Mouse (Mus musculus): ENCODE results near the gene Igfbp1.

DNA sequence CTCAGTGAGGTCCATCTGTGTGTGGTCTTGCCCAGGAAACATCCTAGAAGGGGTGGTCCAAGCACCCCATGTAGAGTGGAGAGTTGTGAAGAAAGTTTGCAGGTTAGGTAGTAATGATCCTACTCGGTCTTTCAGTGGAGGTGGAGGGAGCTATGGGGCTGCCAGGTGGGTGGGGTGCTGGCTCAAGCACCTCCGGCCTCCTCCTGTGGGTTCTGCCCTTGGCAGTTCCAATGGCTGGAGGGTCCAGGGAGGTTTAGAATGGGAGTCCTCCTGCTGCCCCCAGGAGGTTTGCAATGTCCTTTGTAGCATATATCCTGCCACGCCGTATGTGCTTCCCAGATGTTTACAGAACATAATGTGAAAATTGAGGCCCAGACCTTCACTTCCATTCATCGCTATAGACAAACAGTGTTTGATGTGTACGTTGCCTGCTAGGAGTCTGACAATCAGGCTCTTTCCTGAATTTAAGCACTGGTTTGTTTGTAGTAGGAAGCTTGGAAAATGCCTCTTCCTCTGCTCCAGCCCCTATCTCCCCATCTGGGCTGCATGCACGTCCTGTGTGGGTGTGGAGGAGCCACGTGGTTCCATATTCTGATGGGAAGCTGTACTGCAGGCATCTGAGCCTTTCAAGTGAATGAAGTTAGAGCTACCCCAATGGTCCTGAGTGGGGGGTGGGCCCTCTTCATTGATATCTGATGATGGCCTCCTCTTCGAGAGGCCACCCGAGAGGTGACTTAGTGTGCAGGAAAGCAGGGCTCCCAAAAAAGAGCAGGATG, 1.1 kb downstream of the Igfbp1 start:
- TF ChIP-seq CTCF (IDR thresholded peaks at IDR 0.05; ENCODE audit: insufficient read depth, low read depth, low read length) (no peak), POLR2A (IDR thresholded peaks at IDR 0.05; ENCODE audit: insufficient read depth, low read depth, low read length) (no peak)

Data from olfactory bulb, adult 2 months (tissue).